In the genomic region with DNA sequence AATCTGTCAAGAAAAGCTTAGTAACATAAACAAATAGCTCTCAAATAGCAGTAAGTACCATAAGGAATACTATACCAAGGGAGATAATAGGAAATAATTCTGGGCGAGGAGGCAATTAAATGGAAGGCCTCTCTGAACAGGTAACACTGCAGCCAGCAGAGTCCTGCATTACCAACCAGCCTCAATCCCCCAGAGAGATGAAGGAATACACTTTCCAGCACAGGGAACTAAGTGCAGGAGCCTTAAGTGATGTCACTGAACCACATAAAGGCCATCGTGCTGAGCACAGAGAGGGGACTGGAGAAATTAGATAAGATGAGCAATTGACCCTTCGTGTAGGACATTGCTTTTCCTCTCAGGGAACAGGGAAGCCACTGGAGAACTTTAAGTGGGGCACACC, we compare ENCODE assay signal across 14 mouse cellular contexts. TPM values are rescaled to one million over a fixed set of nuclear protein-coding genes. Genes with fewer than 3 reads are reported as not detected.
"Had no signal": no experiment of that assay in that cellular context is flagged by ENCODE, and none has a peak within 500 bp of the region (broad histone marks: within the 10 kb centered on the region; RNA-seq: fewer than 3 reads in every experiment).

No protein-coding gene starts in this region.

- H3K9ac ChIP-seq: limb, embryonic 13.5 days; liver, embryonic 14.5 days had no signal

- H3K27ac ChIP-seq: kidney, postnatal 0 days; limb, embryonic 13.5 days; liver, embryonic 14.5 days had no signal

- H3K36me3 ChIP-seq: limb, embryonic 13.5 days had no signal

- DNase-seq: kidney, adult 11 months; kidney, adult 9 months; kidney, postnatal 36 days; left cerebral cortex, postnatal 4 days; lung, adult 18-20 months; right cerebral cortex, adult 18-20 months; right cerebral cortex, postnatal 25 days; thymus, postnatal 36 days had no signal

- H3K27me3 ChIP-seq: limb, embryonic 13.5 days had no signal

- H3K4me1 ChIP-seq: limb, embryonic 13.5 days had no signal

- H3K4me3 ChIP-seq: limb, embryonic 13.5 days had no signal

- H3K9me3 ChIP-seq: limb, embryonic 13.5 days had no signal

- H3K4me2 ChIP-seq: limb, embryonic 13.5 days had no signal

RNA-seq across cellular contexts. Expression of a gene that starts 36.6 kb away (rescaled TPM):
- total RNA-seq: megakaryocyte-erythroid progenitor cell, adult 5-6 weeks; monocyte, adult 5-6 weeks; neutrophil, adult 5-6 weeks had no signal
